Mouse (Mus musculus) CH12.LX (cell line): ENCODE measurements at regions not wholly inside any gene's neighbourhood (a gene's known extent, or its start where the extent isn't known, plus 50 kb on each side); places are given as distances from the start of the nearest gene placed in this dataset.

Experiments used
- DNase-seq: peaks from one replicate; pipeline ENCODE4 v3.0.0-alpha.2; 2013; ENCODE audit errors: extremely low read depth
- H3K27ac ChIP-seq: 2 replicates; pipeline ENCODE4 v1.5.1; 2012; ENCODE audit warnings: low read depth, mild to moderate bottlenecking, control low read depth, moderate library complexity; ENCODE audit not compliant: insufficient read depth
- H3K27me3 ChIP-seq: replicated peaks from 2 replicates; pipeline ENCODE3; 2012; ENCODE audit warnings: inconsistent platforms
- H3K36me3 ChIP-seq, 2 experiments: replicated peaks in 1 of 2; 2 replicates each; pipeline versions ENCODE3 to v1.6.1; 2012; ENCODE audit warnings: inconsistent platforms in 1 of 2, low read length in 1 of 2, mild to moderate bottlenecking in 1 of 2, mixed read lengths in 1 of 2, moderate library complexity in 1 of 2; ENCODE audit not compliant: control insufficient read depth in 1 of 2, insufficient read depth in 1 of 2
- H3K4me1 ChIP-seq, 2 experiments: 2 replicates each; pipeline ENCODE4 v1.6.1; 2012; ENCODE audit warnings: inconsistent platforms in 1 of 2, moderate library complexity in 1 of 2; ENCODE audit not compliant: insufficient read depth in 2 of 2, control insufficient read depth in 1 of 2
- H3K4me2 ChIP-seq: 2 replicates; pipeline ENCODE4 v1.6.1; 2012; ENCODE audit warnings: low read depth, mild to moderate bottlenecking, control low read depth; ENCODE audit not compliant: poor library complexity, insufficient read depth, severe bottlenecking
- H3K4me3 ChIP-seq, 3 experiments: fragments of 150-350 bp in 1 of 3; sonication (generic) in 1 of 3; replicated peaks in 1 of 3; 2 replicates each; pipeline versions ENCODE3 to v1.5.1; 2011 to 2012; ENCODE audit warnings: low read depth in 2 of 3, low read length in 2 of 3, mild to moderate bottlenecking in 2 of 3, moderate library complexity in 2 of 3, control low read depth in 1 of 3, improper control_type of control experiment in 1 of 3, inconsistent platforms in 1 of 3, mixed read lengths in 1 of 3; ENCODE audit not compliant: poor library complexity in 1 of 3
- H3K79me2 ChIP-seq: replicated peaks from 2 replicates; pipeline ENCODE4 v1.6.1; 2012; ENCODE audit warnings: mild to moderate bottlenecking, moderate library complexity; ENCODE audit not compliant: control insufficient read depth, poor library complexity, insufficient read depth, severe bottlenecking; ENCODE audit errors: extremely low read depth
- H3K9ac ChIP-seq: 2 replicates; pipeline ENCODE4 v1.6.1; 2012; ENCODE audit warnings: low read depth, mild to moderate bottlenecking, control low read depth, moderate library complexity; ENCODE audit not compliant: insufficient read depth
- H3K9me3 ChIP-seq: replicated peaks from 2 replicates; pipeline ENCODE3; 2012; ENCODE audit warnings: low read length, inconsistent platforms, mixed read lengths
- CHD1 ChIP-seq: IDR thresholded peaks from 2 replicates; pipeline ENCODE4 v1.6.1; 2012; ENCODE audit warnings: low read depth, low read length, improper control_type of control experiment, inconsistent platforms
- CHD2 ChIP-seq: IDR thresholded peaks from 2 replicates; pipeline ENCODE4 v1.6.1; 2011; ENCODE audit warnings: low read length, improper control_type of control experiment
- CTCF ChIP-seq, 2 experiments: IDR thresholded peaks in 1 of 2; conservative IDR thresholded peaks in 1 of 2; 2 replicates each; pipeline ENCODE4 v1.5.1; 2011 to 2012; ENCODE audit warnings: low read depth in 2 of 2, low read length in 2 of 2, improper control_type of control experiment in 1 of 2, inconsistent platforms in 1 of 2, mild to moderate bottlenecking in 1 of 2, moderate library complexity in 1 of 2
- E2F4 ChIP-seq: IDR thresholded peaks from 2 replicates; pipeline ENCODE4 v1.6.1; 2011; ENCODE audit warnings: low read depth, low read length, improper control_type of control experiment; ENCODE audit not compliant: insufficient replicate concordance
- EP300 ChIP-seq: IDR thresholded peaks from 2 replicates; pipeline ENCODE4 v1.6.1; 2011; ENCODE audit warnings: low read length, improper control_type of control experiment
- GABPA ChIP-seq: IDR thresholded peaks from 2 replicates; pipeline ENCODE4 v1.6.1; 2012; ENCODE audit warnings: low read depth, low read length, improper control_type of control experiment, inconsistent platforms; ENCODE audit not compliant: insufficient replicate concordance
- IRF4 ChIP-seq: IDR thresholded peaks from 2 replicates; pipeline ENCODE4 v1.6.1; 2014; ENCODE audit warnings: low read depth, mild to moderate bottlenecking, inconsistent platforms, low read length, improper control_type of control experiment
- JUN ChIP-seq: IDR thresholded peaks from 2 replicates; pipeline ENCODE4 v1.6.1; 2011; ENCODE audit warnings: low read depth, mild to moderate bottlenecking, low read length, improper control_type of control experiment, moderate library complexity; ENCODE audit not compliant: insufficient read depth
- KAT2A ChIP-seq: IDR thresholded peaks from 2 replicates; pipeline ENCODE4 v1.6.1; 2012; ENCODE audit warnings: low read length, improper control_type of control experiment, inconsistent platforms; ENCODE audit not compliant: insufficient replicate concordance
- MAFK ChIP-seq: IDR thresholded peaks from 2 replicates; pipeline ENCODE4 v1.6.1; 2011; ENCODE audit warnings: low read length, improper control_type of control experiment; ENCODE audit not compliant: insufficient replicate concordance
- MAZ ChIP-seq: IDR thresholded peaks from 2 replicates; pipeline ENCODE4 v1.6.1; 2012; ENCODE audit warnings: low read depth, mild to moderate bottlenecking, inconsistent platforms, low read length, improper control_type of control experiment, moderate library complexity
- MYC ChIP-seq: IDR thresholded peaks from 2 replicates; pipeline ENCODE4 v1.6.1; 2011; ENCODE audit warnings: low read depth, mild to moderate bottlenecking, improper control_type of control experiment, low read length
- NELFE ChIP-seq: IDR thresholded peaks from 2 replicates; pipeline ENCODE4 v1.6.1; 2011; ENCODE audit warnings: low read depth, low read length, improper control_type of control experiment
- NRF1 ChIP-seq: IDR thresholded peaks from 2 replicates; pipeline ENCODE4 v1.6.1; 2014; ENCODE audit warnings: low read depth, mild to moderate bottlenecking, inconsistent platforms, low read length, improper control_type of control experiment, moderate library complexity
- POLR2A ChIP-seq: IDR thresholded peaks from 2 replicates; pipeline ENCODE4 v1.6.1; 2011; ENCODE audit warnings: low read depth, mild to moderate bottlenecking, improper control_type of control experiment, low read length
- POLR2AphosphoS2 ChIP-seq: IDR thresholded peaks from 2 replicates; pipeline ENCODE4 v1.6.1; 2011; ENCODE audit warnings: low read depth, low read length, improper control_type of control experiment
- RAD21 ChIP-seq: IDR thresholded peaks from 2 replicates; pipeline ENCODE4 v1.6.1; 2011; ENCODE audit warnings: low read depth, mild to moderate bottlenecking, low read length, improper control_type of control experiment, moderate library complexity
- RCOR1 ChIP-seq: conservative IDR thresholded peaks from 2 replicates; pipeline ENCODE4 v1.6.1; 2012; ENCODE audit warnings: low read depth, mild to moderate bottlenecking, inconsistent platforms, low read length, improper control_type of control experiment
- SIN3A ChIP-seq: IDR thresholded peaks from 2 replicates; pipeline ENCODE4 v1.6.1; 2012; ENCODE audit warnings: low read length, improper control_type of control experiment, inconsistent platforms
- SMC3 ChIP-seq: IDR thresholded peaks from 2 replicates; pipeline ENCODE4 v1.6.1; 2011; ENCODE audit warnings: low read depth, low read length, improper control_type of control experiment
- TBP ChIP-seq: conservative IDR thresholded peaks from 2 replicates; pipeline ENCODE4 v1.6.1; 2011; ENCODE audit warnings: low read depth, low read length, improper control_type of control experiment
- TCF12 ChIP-seq: IDR thresholded peaks from 2 replicates; pipeline ENCODE4 v1.6.1; 2014; ENCODE audit warnings: low read depth, mild to moderate bottlenecking, inconsistent platforms, low read length, improper control_type of control experiment
- UBTF ChIP-seq: IDR thresholded peaks from 2 replicates; pipeline ENCODE4 v1.6.1; 2012; ENCODE audit warnings: low read depth, mild to moderate bottlenecking, inconsistent platforms, low read length, improper control_type of control experiment, moderate library complexity
- USF1 ChIP-seq: IDR thresholded peaks from 2 replicates; pipeline ENCODE4 v1.6.1; 2014; ENCODE audit warnings: low read depth, mild to moderate bottlenecking, inconsistent platforms, low read length, improper control_type of control experiment
- USF2 ChIP-seq: conservative IDR thresholded peaks from 2 replicates; pipeline ENCODE4 v1.6.1; 2011; ENCODE audit warnings: low read depth, low read length, improper control_type of control experiment
- ZKSCAN1 ChIP-seq: IDR thresholded peaks from 2 replicates; pipeline ENCODE4 v1.6.1; 2012; ENCODE audit warnings: low read depth, inconsistent platforms, low read length, improper control_type of control experiment, borderline replicate concordance
- ZNF384 ChIP-seq: IDR thresholded peaks from 2 replicates; pipeline ENCODE4 v1.6.1; 2012; ENCODE audit warnings: low read depth, low read length, improper control_type of control experiment, inconsistent platforms
- dilution Hi-C: fragments of 300-500 bp; cut with MboI; formaldehyde crosslinking; loops from 2 replicates; pipeline ENCODE4 v1.14.3; 2020; ENCODE audit warnings: low sequenced_read_pairs; ENCODE audit not compliant: extremely low pct_unique_long_range_greater_than_20kb, extremely low pct_ligation_motif_present
- in situ Hi-C: fragments of 300-500 bp; cut with MboI; formaldehyde crosslinking; loops from 3 replicates; pipeline ENCODE4 v1.14.3; 2019; ENCODE audit warnings: low sequenced_read_pairs, low pct_ligation_motif_present, low pct_unique_long_range_greater_than_20kb, mixed read lengths

GRCm38 (mm10) chr5:51227996-51228395 is 339.5 kb downstream of the Ppargc1a start:
- Histone ChIP-seq H3K9ac (no peak overlapping the region), H3K4me1 (no peaks in the 10 kb centered on the region), H3K4me3 (no peak overlapping the region), H3K27me3 (no peaks in the 10 kb centered on the region), H3K27ac (no peak overlapping the region), H3K9me3 (peaks cover 27% of the 10 kb centered on the region), H3K79me2 (no peaks in the 10 kb centered on the region), H3K4me2 (no peak overlapping the region), H3K36me3 (no peaks in the 10 kb centered on the region)
- no peak for DNase-seq
- dilution Hi-C loops: no loop called here
- in situ Hi-C loops: no loop called here
- TF ChIP-seq POLR2A (no peak), USF1 (no peak), ZNF384 (no peak), USF2 (no peak), SMC3 (no peak), KAT2A (no peak)

GRCm38 (mm10) chr5:51203266-51203665 is 364.3 kb downstream of the Ppargc1a start:
- H3K9ac ChIP-seq: no peak overlapping the region
- H3K27me3 ChIP-seq: no peaks in the 10 kb centered on the region
- H3K4me1 ChIP-seq: no peaks in the 10 kb centered on the region
- peaks cover 27% of the 10 kb centered on the region for H3K9me3 ChIP-seq
- no peak overlapping the region for H3K4me3 ChIP-seq
- TF ChIP-seq NRF1: no peak
- no peak for TF ChIP-seq TBP
- TF ChIP-seq ZKSCAN1: no peak
- TF ChIP-seq TCF12: no peak
- TF ChIP-seq RAD21: no peak
- TF ChIP-seq GABPA: no peak
- no peak for TF ChIP-seq UBTF
- no peak for TF ChIP-seq CTCF (conservative IDR thresholded peaks at IDR 0.05 in 1 of 2, IDR thresholded peaks at IDR 0.05 in 1 of 2; ENCODE audit: low read depth in 2 of 2, low read length in 2 of 2)
- in situ Hi-C loops (no loop called here), dilution Hi-C loops (no loop called here)
- no peaks in the 10 kb centered on the region for H3K36me3 ChIP-seq
- H3K4me2 ChIP-seq: no peak overlapping the region
- DNase-seq: no peak
- no peak overlapping the region for H3K27ac ChIP-seq
- H3K79me2 ChIP-seq: no peaks in the 10 kb centered on the region

GRCm38 (mm10) chr5:51202525-51203215 is 364.9 kb downstream of the Ppargc1a start:
- Histone ChIP-seq H3K4me2 (no peak overlapping the region), H3K79me2 (no peaks in the 10 kb centered on the region), H3K9me3 (peaks cover 27% of the 10 kb centered on the region), H3K27me3 (no peaks in the 10 kb centered on the region), H3K27ac (no peak overlapping the region), H3K9ac (no peak overlapping the region), H3K4me3 (no peak overlapping the region), H3K4me1 (no peaks in the 10 kb centered on the region), H3K36me3 (no peaks in the 10 kb centered on the region)
- dilution Hi-C loops: no loop called here
- in situ Hi-C loops: no loop called here
- DNase-seq: no peak
- TF ChIP-seq MAZ (no peak), MAFK (no peak), POLR2A (no peak), CHD2 (no peak), MYC (no peak), TBP (no peak), SIN3A (no peak), POLR2AphosphoS2 (no peak), EP300 (no peak), CHD1 (no peak), USF1 (no peak), NRF1 (no peak), E2F4 (no peak), NELFE (no peak), ZKSCAN1 (no peak), IRF4 (no peak), RCOR1 (no peak), JUN (no peak)
